Mouse (Mus musculus): ENCODE measurements around the gene Hirip3. TPM values are rescaled to one million over a fixed set of nuclear protein-coding genes. Genes with fewer than 3 reads are reported as not detected.

The Hirip3 gene
- polyA plus RNA-seq, 1 experiment from 2014 or later: 22.8 TPM

- 77% methylated on average over 5 of the region's 5 CpGs for WGBS
- ATAC-seq (replicated peaks): peak; percentile 2; the same call in 1 of the 2 replicates
- peaks cover 22% of the 10 kb centered on the region; the same call in 1 of the 2 replicates for H3K36me3 ChIP-seq (replicated peaks)
Observed at GRCm38 (mm10) chr7:126860987-126861386, 785 bp upstream of the Hirip3 start.

GRCm38 (mm10) chr7:126862147-126862784 is 494 bp downstream of the Hirip3 start, which contains the start of gene Ino80e:
Gene Ino80e, minus strand, starts transcription at chr7:126862377.
- Histone ChIP-seq H3K9me3 (no peaks in the 10 kb centered on the region), H3K27ac (peak within 1 kb of the TSS; percentile 83), H3K4me3 (peak within 1 kb of the TSS; percentile 77), H3K9ac (peak within 1 kb of the TSS; percentile 60), H3K4me2 (peak within 1 kb of the TSS; percentile 86), H3K27me3 (replicated peaks) (no peaks in the 10 kb centered on the region), H3K4me1 (peaks cover 25% of the 10 kb centered on the region), H3K36me3 (replicated peaks) (peaks cover 35% of the 10 kb centered on the region; the same call in 1 of the 2 replicates)
- peak; percentile 78 for ATAC-seq (replicated peaks)
- under 1% methylated on average over 41 of the region's 41 CpGs for WGBS

More at GRCm38 (mm10) chr7:126860987-126861386, 785 bp upstream of the Hirip3 start:
- Histone ChIP-seq H3K9ac (peak overlapping the region; percentile 60), H3K4me1 (peaks cover 25% of the 10 kb centered on the region), H3K4me2 (peak overlapping the region; percentile 86), H3K27ac (no peak overlapping the region), H3K27me3 (replicated peaks) (no peaks in the 10 kb centered on the region), H3K4me3 (peak overlapping the region; percentile 77), H3K9me3 (no peaks in the 10 kb centered on the region)

DNA sequence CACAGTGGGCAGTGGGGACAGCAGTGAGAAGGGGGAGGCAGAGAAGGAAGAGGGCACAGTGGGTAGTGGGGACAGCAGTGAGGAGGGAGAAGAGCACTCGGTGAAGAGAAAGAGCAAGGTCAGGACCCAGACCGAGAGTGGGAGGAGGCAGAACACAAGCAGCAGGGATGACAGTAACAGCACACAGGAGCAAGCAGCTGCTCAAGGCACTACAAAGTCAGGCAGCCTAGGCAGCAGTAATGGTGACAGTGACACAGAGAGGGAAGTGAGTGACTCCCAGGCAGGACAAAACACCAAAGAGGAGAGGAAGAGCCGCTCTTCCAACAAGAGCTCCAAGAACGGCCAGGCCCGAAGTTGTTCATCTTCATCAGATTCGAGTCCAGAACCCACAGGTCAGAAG is 2.0 kb downstream of the Hirip3 start:
- Histone ChIP-seq H3K4me1 (peaks cover 25% of the 10 kb centered on the region), H3K4me3 (peak overlapping the region; percentile 77), H3K9ac (peak overlapping the region; percentile 60; the same call in 1 of the 2 replicates), H3K36me3 (replicated peaks) (peaks cover 47% of the 10 kb centered on the region), H3K27ac (no peak overlapping the region), H3K9me3 (no peaks in the 10 kb centered on the region), H3K27me3 (replicated peaks) (no peaks in the 10 kb centered on the region), H3K4me2 (peak overlapping the region; percentile 86)
- no peak for ATAC-seq (replicated peaks)
- 59% methylated on average over 6 of the region's 6 CpGs for WGBS

DNA sequence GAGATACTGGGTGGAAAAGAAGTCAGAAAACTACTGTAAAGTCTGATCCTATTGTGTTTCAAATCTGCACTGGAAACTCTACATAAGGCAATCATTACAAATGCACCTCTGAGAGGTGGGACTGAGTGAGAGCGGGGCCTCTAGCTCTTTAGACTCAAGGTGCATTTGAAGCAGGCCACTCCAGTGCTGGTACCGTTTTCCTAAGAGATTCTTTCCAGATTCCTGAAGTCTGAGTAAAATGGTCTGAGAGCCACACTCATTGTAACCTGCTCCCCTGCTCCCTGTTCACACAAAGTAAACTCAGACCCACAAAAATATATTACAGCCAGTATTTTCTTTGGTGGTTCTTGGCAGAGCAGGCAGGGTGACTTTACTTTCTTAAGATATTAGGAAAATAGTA is 5.8 kb downstream of the Hirip3 start:
- no peak overlapping the region for H3K4me3 ChIP-seq
- H3K4me1 ChIP-seq: peaks cover 15% of the 10 kb centered on the region
- ATAC-seq (replicated peaks): no peak
- no peak overlapping the region for H3K27ac ChIP-seq
- no peak overlapping the region for H3K9ac ChIP-seq
- 93% methylated on average over 2 of the region's 2 CpGs for WGBS
- H3K4me2 ChIP-seq: no peak overlapping the region
- no peaks in the 10 kb centered on the region for H3K27me3 ChIP-seq (replicated peaks)
- no peaks in the 10 kb centered on the region for H3K9me3 ChIP-seq
- peaks cover 80% of the 10 kb centered on the region for H3K36me3 ChIP-seq (replicated peaks)

GRCm38 (mm10) chr7:126868003-126868402 is 6.2 kb downstream of the Hirip3 start:
- Histone ChIP-seq H3K4me2 (no peak overlapping the region), H3K27me3 (replicated peaks) (no peaks in the 10 kb centered on the region), H3K9ac (no peak overlapping the region), H3K4me1 (peaks cover 11% of the 10 kb centered on the region), H3K4me3 (no peak overlapping the region), H3K36me3 (replicated peaks) (peaks cover 84% of the 10 kb centered on the region), H3K27ac (no peak overlapping the region), H3K9me3 (no peaks in the 10 kb centered on the region)
- 86% methylated on average over 12 of the region's 12 CpGs for WGBS
- ATAC-seq (replicated peaks): no peak

GRCm38 (mm10) chr7:126869780-126870519 is 8.2 kb downstream of the Hirip3 start:
- Histone ChIP-seq H3K4me1 (no peaks in the 10 kb centered on the region), H3K9ac (no peak overlapping the region), H3K4me3 (no peak overlapping the region), H3K27me3 (replicated peaks) (no peaks in the 10 kb centered on the region), H3K36me3 (replicated peaks) (peaks cover 92% of the 10 kb centered on the region), H3K27ac (no peak overlapping the region), H3K9me3 (no peaks in the 10 kb centered on the region), H3K4me2 (no peak overlapping the region)
- no peak for ATAC-seq (replicated peaks)
- WGBS: 89% methylated on average over 23 of the region's 23 CpGs

DNA sequence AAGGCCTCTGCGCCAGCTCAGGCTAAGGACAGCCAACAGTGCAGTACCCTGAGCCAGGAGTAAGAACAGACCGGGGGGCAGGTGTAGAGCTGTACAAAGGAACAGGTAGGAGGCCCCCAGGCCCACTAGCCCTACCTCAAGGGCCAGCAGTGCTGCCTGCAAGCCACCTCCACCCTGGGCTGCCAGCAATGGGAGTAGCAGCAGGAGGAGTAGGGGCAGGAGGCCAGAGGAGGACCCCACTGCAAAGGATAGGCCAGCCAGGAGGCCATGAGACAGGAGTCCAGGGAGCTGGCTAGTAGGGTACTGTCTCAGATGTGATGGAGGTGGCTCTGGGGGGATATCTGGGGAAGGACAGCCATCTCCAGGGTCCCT is 8.7 kb downstream of the Hirip3 start:
- 0 out of 2 replicates have a peak, but pooled peaks have one; percentile 35 for ATAC-seq (replicated peaks)
- Histone ChIP-seq H3K36me3 (replicated peaks) (peaks cover 95% of the 10 kb centered on the region), H3K4me3 (no peak overlapping the region), H3K9me3 (no peaks in the 10 kb centered on the region), H3K27me3 (replicated peaks) (no peaks in the 10 kb centered on the region), H3K4me1 (no peaks in the 10 kb centered on the region), H3K27ac (no peak overlapping the region), H3K9ac (no peak overlapping the region), H3K4me2 (no peak overlapping the region)
- 96% methylated on average over 2 of the region's 2 CpGs for WGBS

GRCm38 (mm10) chr7:126877239-126877638 is 15.5 kb downstream of the Hirip3 start:
- Histone ChIP-seq H3K4me2 (no peak overlapping the region), H3K27ac (no peak overlapping the region), H3K9me3 (no peaks in the 10 kb centered on the region), H3K4me3 (no peak overlapping the region), H3K9ac (no peak overlapping the region), H3K27me3 (replicated peaks) (no peaks in the 10 kb centered on the region), H3K36me3 (replicated peaks) (peaks cover 82% of the 10 kb centered on the region), H3K4me1 (peaks cover 23% of the 10 kb centered on the region)
- ATAC-seq (replicated peaks): no peak
- 100% methylated on average over 1 of the region's 1 CpGs for WGBS

GRCm38 (mm10) chr7:126881040-126881439 is 19.3 kb downstream of the Hirip3 start:
- peak overlapping the region; percentile 40; the same call in 1 of the 2 replicates for H3K27ac ChIP-seq
- no peak for ATAC-seq (replicated peaks)
- peaks cover 45% of the 10 kb centered on the region for H3K36me3 ChIP-seq (replicated peaks)
- no peaks in the 10 kb centered on the region for H3K9me3 ChIP-seq
- peak overlapping the region; percentile 99 for H3K4me2 ChIP-seq
- no peaks in the 10 kb centered on the region for H3K27me3 ChIP-seq (replicated peaks)
- 84% methylated on average over 6 of the region's 6 CpGs for WGBS
- peak overlapping the region; percentile 33 for H3K9ac ChIP-seq
- H3K4me3 ChIP-seq: peak overlapping the region; percentile 74
- H3K4me1 ChIP-seq: peaks cover 42% of the 10 kb centered on the region

DNA sequence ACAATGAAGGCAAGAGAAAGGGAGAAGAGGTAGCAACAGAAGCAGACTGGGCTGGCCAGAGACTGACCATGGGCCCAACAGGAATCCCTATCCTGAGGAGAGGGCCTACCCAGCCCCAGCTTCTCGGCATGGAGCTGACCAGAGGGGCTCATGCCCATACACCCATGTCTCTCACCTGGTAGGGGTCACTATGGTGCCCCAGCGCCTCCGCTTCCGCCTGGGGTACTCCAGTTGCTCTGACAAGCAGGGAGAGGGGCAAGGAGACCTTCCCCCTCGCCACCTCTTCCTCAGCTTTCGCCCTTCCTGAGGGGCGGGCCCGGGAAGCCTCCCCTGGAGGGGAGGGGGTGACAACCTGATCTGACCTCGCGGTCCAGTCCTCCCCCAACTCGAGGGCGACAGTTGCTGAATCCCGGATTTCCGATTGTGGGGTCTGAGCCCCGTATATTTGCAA is 22.0 kb downstream of the Hirip3 start:
- peak overlapping the region; percentile 93 for H3K27ac ChIP-seq
- peak overlapping the region; percentile 99 for H3K4me2 ChIP-seq
- peak; percentile 1; the same call in 1 of the 2 replicates for ATAC-seq (replicated peaks)
- H3K36me3 ChIP-seq (replicated peaks): peaks cover 18% of the 10 kb centered on the region
- H3K4me3 ChIP-seq: peak overlapping the region; percentile 74
- WGBS: 0% methylated on average over 15 of the region's 15 CpGs
- H3K27me3 ChIP-seq (replicated peaks): no peaks in the 10 kb centered on the region
- peak overlapping the region; percentile 85 for H3K9ac ChIP-seq
- H3K9me3 ChIP-seq: no peaks in the 10 kb centered on the region
- peaks cover 42% of the 10 kb centered on the region for H3K4me1 ChIP-seq

- under 1% methylated on average over 56 of the region's 56 CpGs for WGBS
- Histone ChIP-seq H3K4me2 (peak within 1 kb of the TSS; percentile 99), H3K9me3 (no peaks in the 10 kb centered on the region), H3K4me3 (peak within 1 kb of the TSS; percentile 74), H3K4me1 (peaks cover 42% of the 10 kb centered on the region), H3K36me3 (replicated peaks) (peaks cover 11% of the 10 kb centered on the region), H3K27me3 (replicated peaks) (no peaks in the 10 kb centered on the region), H3K9ac (peak within 1 kb of the TSS; percentile 85), H3K27ac (peak within 1 kb of the TSS; percentile 93)
- ATAC-seq (replicated peaks): peak; percentile 97
Observed at GRCm38 (mm10) chr7:126884286-126885164, 22.8 kb downstream of the Hirip3 start, which contains the start of gene Taok2. Gene Taok2, minus strand, starts transcription at chr7:126884703.
